Mouse (Mus musculus): ENCODE data around the gene Gm20388. TPM values are rescaled to one million over a fixed set of nuclear protein-coding genes. Genes with fewer than 3 reads are reported as not detected.

Gm20388 gene
- polyA plus RNA-seq, 1 experiment, result 49.7 TPM

- no peaks in the 10 kb centered on the region for H3K27me3 ChIP-seq (replicated peaks; ENCODE audit: control insufficient read depth, insufficient read depth, low read length)
- no peak overlapping the region for H3K4me3 ChIP-seq (ENCODE audit: insufficient read depth, low read depth, low read length)
- WGBS, result 83% methylated on average over 14 of the region's 14 CpGs
- no peaks in the 10 kb centered on the region for H3K36me3 ChIP-seq (ENCODE audit: control insufficient read depth, insufficient read depth, low read length)
- H3K27ac ChIP-seq (ENCODE audit: insufficient read depth, low read depth, low read length), result no peak overlapping the region
- no peak for DNase-seq
- TF ChIP-seq POLR2A (IDR thresholded peaks at IDR 0.05; ENCODE audit: low read depth, low read length), result no peak
- no peak for TF ChIP-seq CTCF (conservative IDR thresholded peaks at IDR 0.05; ENCODE audit: insufficient read depth, insufficient read length, low read depth, low read length)
- H3K4me1 ChIP-seq (ENCODE audit: control insufficient read depth, insufficient read depth, low read length), result no peaks in the 10 kb centered on the region
Measured at GRCm38 (mm10) chr8:120411059-120411458, 500.4 kb downstream of the Gm20388 start.

GRCm38 (mm10) chr8:120411862-120412261 is 501.2 kb downstream of the Gm20388 start:
- Histone ChIP-seq H3K4me1 (ENCODE audit: control insufficient read depth, insufficient read depth, low read length) (no peaks in the 10 kb centered on the region), H3K27me3 (replicated peaks; ENCODE audit: control insufficient read depth, insufficient read depth, low read length) (no peaks in the 10 kb centered on the region), H3K36me3 (ENCODE audit: control insufficient read depth, insufficient read depth, low read length) (no peaks in the 10 kb centered on the region), H3K4me3 (ENCODE audit: insufficient read depth, low read depth, low read length) (no peak overlapping the region), H3K27ac (ENCODE audit: insufficient read depth, low read depth, low read length) (no peak overlapping the region)
- WGBS, result 86% methylated on average over 8 of the region's 8 CpGs
- TF ChIP-seq CTCF (conservative IDR thresholded peaks at IDR 0.05; ENCODE audit: insufficient read depth, insufficient read length, low read depth, low read length), result no peak
- TF ChIP-seq POLR2A (IDR thresholded peaks at IDR 0.05; ENCODE audit: low read depth, low read length), result no peak
- no peak for DNase-seq

GRCm38 (mm10) chr8:120412357-120412756 is 501.7 kb downstream of the Gm20388 start:
- Histone ChIP-seq H3K4me1 (ENCODE audit: control insufficient read depth, insufficient read depth, low read length) (no peaks in the 10 kb centered on the region), H3K4me3 (ENCODE audit: insufficient read depth, low read depth, low read length) (no peak overlapping the region), H3K27me3 (replicated peaks; ENCODE audit: control insufficient read depth, insufficient read depth, low read length) (no peaks in the 10 kb centered on the region), H3K36me3 (ENCODE audit: control insufficient read depth, insufficient read depth, low read length) (no peaks in the 10 kb centered on the region), H3K27ac (ENCODE audit: insufficient read depth, low read depth, low read length) (no peak overlapping the region)
- WGBS, result 83% methylated on average over 4 of the region's 4 CpGs
- TF ChIP-seq POLR2A (IDR thresholded peaks at IDR 0.05; ENCODE audit: low read depth, low read length), result no peak
- no peak for TF ChIP-seq CTCF (conservative IDR thresholded peaks at IDR 0.05; ENCODE audit: insufficient read depth, insufficient read length, low read depth, low read length)
- no peak for DNase-seq

- Histone ChIP-seq H3K4me3 (ENCODE audit: insufficient read depth, low read depth, low read length) (no peak overlapping the region), H3K27me3 (replicated peaks; ENCODE audit: control insufficient read depth, insufficient read depth, low read length) (no peaks in the 10 kb centered on the region), H3K36me3 (ENCODE audit: control insufficient read depth, insufficient read depth, low read length) (no peaks in the 10 kb centered on the region), H3K27ac (ENCODE audit: insufficient read depth, low read depth, low read length) (no peak overlapping the region), H3K4me1 (ENCODE audit: control insufficient read depth, insufficient read depth, low read length) (no peaks in the 10 kb centered on the region)
- DNase-seq, result no peak
- TF ChIP-seq CTCF (conservative IDR thresholded peaks at IDR 0.05; ENCODE audit: insufficient read depth, insufficient read length, low read depth, low read length), result no peak
- TF ChIP-seq POLR2A (IDR thresholded peaks at IDR 0.05; ENCODE audit: low read depth, low read length), result no peak
- WGBS, result 81% methylated on average over 29 of the region's 29 CpGs
Measured at GRCm38 (mm10) chr8:120412911-120413625, 502.4 kb downstream of the Gm20388 start.

- Histone ChIP-seq H3K4me1 (ENCODE audit: control insufficient read depth, insufficient read depth, low read length) (no peaks in the 10 kb centered on the region), H3K36me3 (ENCODE audit: control insufficient read depth, insufficient read depth, low read length) (no peaks in the 10 kb centered on the region), H3K4me3 (ENCODE audit: insufficient read depth, low read depth, low read length) (no peak overlapping the region), H3K27me3 (replicated peaks; ENCODE audit: control insufficient read depth, insufficient read depth, low read length) (no peaks in the 10 kb centered on the region), H3K27ac (ENCODE audit: insufficient read depth, low read depth, low read length) (no peak overlapping the region)
- TF ChIP-seq POLR2A (IDR thresholded peaks at IDR 0.05; ENCODE audit: low read depth, low read length), result no peak
- TF ChIP-seq CTCF (conservative IDR thresholded peaks at IDR 0.05; ENCODE audit: insufficient read depth, insufficient read length, low read depth, low read length), result no peak
- WGBS, result 94% methylated on average over 6 of the region's 6 CpGs
- no peak for DNase-seq
Measured at GRCm38 (mm10) chr8:120413626-120413988, 503.0 kb downstream of the Gm20388 start.

GRCm38 (mm10) chr8:120414216-120414615 is 503.6 kb downstream of the Gm20388 start:
- H3K27ac ChIP-seq (ENCODE audit: insufficient read depth, low read depth, low read length), result no peak overlapping the region
- 92% methylated on average over 4 of the region's 4 CpGs for WGBS
- no peaks in the 10 kb centered on the region for H3K36me3 ChIP-seq (ENCODE audit: control insufficient read depth, insufficient read depth, low read length)
- no peaks in the 10 kb centered on the region for H3K27me3 ChIP-seq (replicated peaks; ENCODE audit: control insufficient read depth, insufficient read depth, low read length)
- DNase-seq, result no peak
- TF ChIP-seq CTCF (conservative IDR thresholded peaks at IDR 0.05; ENCODE audit: insufficient read depth, insufficient read length, low read depth, low read length) (no peak), POLR2A (IDR thresholded peaks at IDR 0.05; ENCODE audit: low read depth, low read length) (no peak)
- H3K4me3 ChIP-seq (ENCODE audit: insufficient read depth, low read depth, low read length), result no peak overlapping the region
- no peaks in the 10 kb centered on the region for H3K4me1 ChIP-seq (ENCODE audit: control insufficient read depth, insufficient read depth, low read length)

- H3K27me3 ChIP-seq (replicated peaks; ENCODE audit: control insufficient read depth, insufficient read depth, low read length), result no peaks in the 10 kb centered on the region
- H3K4me3 ChIP-seq (ENCODE audit: insufficient read depth, low read depth, low read length), result no peak overlapping the region
- no peaks in the 10 kb centered on the region for H3K4me1 ChIP-seq (ENCODE audit: control insufficient read depth, insufficient read depth, low read length)
- no peaks in the 10 kb centered on the region for H3K36me3 ChIP-seq (ENCODE audit: control insufficient read depth, insufficient read depth, low read length)
- WGBS, result 81% methylated on average over 9 of the region's 11 CpGs
- no peak for DNase-seq
- no peak overlapping the region for H3K27ac ChIP-seq (ENCODE audit: insufficient read depth, low read depth, low read length)
- TF ChIP-seq CTCF (conservative IDR thresholded peaks at IDR 0.05; ENCODE audit: insufficient read depth, insufficient read length, low read depth, low read length), result no peak
Measured at GRCm38 (mm10) chr8:120415474-120415873, 504.8 kb downstream of the Gm20388 start.

Measured in kidney, adult 2 months (tissue).